ENCODE assay signal across 25 mouse cellular contexts in the genomic region with DNA sequence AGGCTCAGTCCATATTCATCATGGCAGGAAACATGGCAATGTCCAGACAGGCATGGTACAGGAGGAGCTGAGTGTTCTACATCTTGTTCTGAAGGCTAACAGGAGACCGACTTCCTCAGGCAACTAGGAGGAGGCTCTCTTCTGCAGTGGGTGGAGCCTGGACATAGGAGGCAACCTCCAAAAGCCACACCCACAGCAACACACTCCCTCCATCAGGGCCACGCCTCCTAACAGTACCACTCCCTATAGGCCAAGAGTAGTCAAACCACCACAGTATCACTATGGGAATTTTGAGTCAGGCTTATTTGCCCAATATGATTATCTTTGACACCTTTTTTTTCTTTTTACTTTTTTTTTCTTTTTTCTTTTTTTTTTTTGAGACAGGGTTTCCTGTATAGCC. TPM values are rescaled to one million over a fixed set of nuclear protein-coding genes. Genes with fewer than 3 reads are reported as not detected.
DNase-seq lines count a peak whose midpoint lies in the region; ATAC-seq lines count a peak whose summit lies in the region.
"Had no signal": no experiment of that assay in that cellular context is flagged by ENCODE, and none has a peak within 500 bp of the region (broad histone marks: within the 10 kb centered on the region; RNA-seq: fewer than 3 reads in every experiment).

No protein-coding gene starts in this region.

- ATAC-seq in heart, embryonic 12.5 days (ENCODE audit: insufficient number of reproducible peaks, low FRiP score) = peak; percentile 55; the same call in 1 of the 2 replicates
- no peak for ATAC-seq in heart, embryonic 11.5 days (replicated peaks; ENCODE audit: insufficient number of reproducible peaks, low FRiP score, low TSS enrichment)
- peak; percentile 68 for ATAC-seq in megakaryocyte progenitor cell, adult 5-6 weeks (replicated peaks; ENCODE audit: poor library complexity)
- ATAC-seq: intestine, embryonic 15.5 days had no signal

- H3K4me1 ChIP-seq in heart, embryonic 12.5 days (replicated peaks) = no peaks in the 10 kb centered on the region
- no peaks in the 10 kb centered on the region for H3K4me1 ChIP-seq in heart, embryonic 11.5 days (ENCODE audit: control insufficient read depth, insufficient read depth, low read length)
- H3K4me1 ChIP-seq: embryonic facial prominence, embryonic 15.5 days; forebrain, embryonic 12.5 days; hindbrain, embryonic 13.5 days; intestine, embryonic 15.5 days had no signal

- peak; percentile 83 for DNase-seq in ZHBTc4 (ENCODE audit: low read depth, low spot score)
- DNase-seq in induced T-regulatory cell, adult 2 months (ENCODE audit: low read depth) = peak; percentile 29
- no peak for DNase-seq in Muller cell, postnatal 12 days (ENCODE audit: inconsistent ontology term)
- DNase-seq in adrenal gland, postnatal 25 days = no peak
- DNase-seq in lung, postnatal 25 days (ENCODE audit: low spot score) = no peak
- DNase-seq: cerebellum, postnatal 14 days; gastrocnemius, postnatal 10 days; kidney, adult 9 months; kidney, postnatal 36 days; layer of hippocampus, adult 9-11 months; lung, embryonic 14.5 days; lung, postnatal 4 days; retina, postnatal 1 day; thymus, postnatal 14 days had no signal

- 87% methylated on average over 2 of the region's 2 CpGs for WGBS in heart, embryonic 12.5 days
- WGBS in heart, embryonic 11.5 days (ENCODE audit: insufficient replicate concordance) = 97% methylated on average over 2 of the region's 2 CpGs

- no peak overlapping the region for H3K9ac ChIP-seq in heart, embryonic 12.5 days
- H3K9ac ChIP-seq in heart, embryonic 11.5 days (ENCODE audit: low read depth, low read length) = no peak overlapping the region
- H3K9ac ChIP-seq: embryonic facial prominence, embryonic 15.5 days; forebrain, embryonic 12.5 days; hindbrain, embryonic 13.5 days; intestine, embryonic 15.5 days; lung, embryonic 14.5 days had no signal

- no peak overlapping the region for H3K27ac ChIP-seq in heart, embryonic 12.5 days (ENCODE audit: poor library complexity, severe bottlenecking)
- no peak overlapping the region for H3K27ac ChIP-seq in heart, embryonic 11.5 days (ENCODE audit: low read depth, low read length)
- H3K27ac ChIP-seq: embryonic facial prominence, embryonic 15.5 days; forebrain, embryonic 12.5 days; hindbrain, embryonic 13.5 days; intestine, embryonic 15.5 days had no signal

- peaks cover 11% of the 10 kb centered on the region for H3K36me3 ChIP-seq in heart, embryonic 12.5 days
- peaks cover 2% of the 10 kb centered on the region; the same call in 1 of the 2 replicates for H3K36me3 ChIP-seq in heart, embryonic 11.5 days (ENCODE audit: control insufficient read depth, insufficient read depth, low read length)
- H3K36me3 ChIP-seq: intestine, embryonic 15.5 days had no signal

- H3K4me3 ChIP-seq in heart, embryonic 12.5 days = no peak overlapping the region
- no peak overlapping the region for H3K4me3 ChIP-seq in heart, embryonic 11.5 days (ENCODE audit: low read depth, low read length)
- H3K4me3 ChIP-seq: embryonic facial prominence, embryonic 15.5 days; forebrain, embryonic 12.5 days; hindbrain, embryonic 13.5 days; intestine, embryonic 15.5 days had no signal

- H3K4me2 ChIP-seq in heart, embryonic 12.5 days = no peak overlapping the region
- no peak overlapping the region for H3K4me2 ChIP-seq in heart, embryonic 11.5 days
- H3K4me2 ChIP-seq: embryonic facial prominence, embryonic 15.5 days; forebrain, embryonic 12.5 days; hindbrain, embryonic 13.5 days; intestine, embryonic 15.5 days; lung, embryonic 14.5 days; midbrain, embryonic 11.5 days had no signal

- H3K9me3 ChIP-seq in heart, embryonic 12.5 days (replicated peaks) = no peaks in the 10 kb centered on the region
- no peaks in the 10 kb centered on the region for H3K9me3 ChIP-seq in heart, embryonic 11.5 days (replicated peaks; ENCODE audit: control insufficient read depth, low read length)
- H3K9me3 ChIP-seq: embryonic facial prominence, embryonic 15.5 days; forebrain, embryonic 12.5 days; hindbrain, embryonic 13.5 days; intestine, embryonic 15.5 days had no signal

- no peaks in the 10 kb centered on the region for H3K27me3 ChIP-seq in heart, embryonic 12.5 days (replicated peaks)
- no peaks in the 10 kb centered on the region for H3K27me3 ChIP-seq in heart, embryonic 11.5 days (ENCODE audit: control insufficient read depth, insufficient read depth, low read length)
- H3K27me3 ChIP-seq: embryonic facial prominence, embryonic 15.5 days; forebrain, embryonic 12.5 days; hindbrain, embryonic 13.5 days; intestine, embryonic 15.5 days had no signal

RNA-seq across cellular contexts. Expression of a gene that starts 22.1 kb away (rescaled TPM):
- not detected in 2 replicates for polyA plus RNA-seq in heart, embryonic 12.5 days (2016; fragmentation: Nextera tagmentation; extraction: Ambion mirVana)
- polyA plus RNA-seq in heart, embryonic 11.5 days (2014; fragmentation: Nextera tagmentation; extraction: Ambion mirVana) = 0.11 TPM in 1 of 2 replicates, not detected in the other
- 0.10 and 0.12 TPM in 2 replicates for total RNA-seq in megakaryocyte progenitor cell, adult 5-6 weeks (2015)
- 0.37 TPM in 1 of 2 replicates, not detected in the other for total RNA-seq in megakaryocyte progenitor cell, adult 5-6 weeks (2017)
- 2.0 TPM in 1 of 2 replicates, not detected in the other for total RNA-seq in adrenal gland, postnatal 25 days (2021)
- polyA plus RNA-seq: heart, postnatal 0 days; limb, embryonic 11.5 days; neural tube, embryonic 11.5 days had no signal

RNA-seq across cellular contexts. Expression of a gene that starts 27.9 kb away (rescaled TPM):
- polyA plus RNA-seq in heart, embryonic 12.5 days (2016; fragmentation: Nextera tagmentation; extraction: Ambion mirVana) = 17.5 and 19.4 TPM in 2 replicates
- 20.2 and 23.3 TPM in 2 replicates for polyA plus RNA-seq in heart, embryonic 11.5 days (2014; fragmentation: Nextera tagmentation; extraction: Ambion mirVana)
- total RNA-seq in megakaryocyte progenitor cell, adult 5-6 weeks (2015) = 33.8 and 35.8 TPM in 2 replicates
- total RNA-seq in megakaryocyte progenitor cell, adult 5-6 weeks (2017) = 36.9 and 52.4 TPM in 2 replicates
- 20.6 and 21.1 TPM in 2 replicates for total RNA-seq in adrenal gland, postnatal 25 days (2021)

RNA-seq across cellular contexts. Expression of a gene that starts 28.0 kb away (rescaled TPM):
- 91.8 and 92.9 TPM in 2 replicates for polyA plus RNA-seq in heart, embryonic 12.5 days (2016; fragmentation: Nextera tagmentation; extraction: Ambion mirVana)
- polyA plus RNA-seq in heart, embryonic 11.5 days (2014; fragmentation: Nextera tagmentation; extraction: Ambion mirVana) = 87.3 and 91.7 TPM in 2 replicates
- 74.5 and 95.0 TPM in 2 replicates for total RNA-seq in megakaryocyte progenitor cell, adult 5-6 weeks (2015)
- 41.0 and 79.0 TPM in 2 replicates for total RNA-seq in megakaryocyte progenitor cell, adult 5-6 weeks (2017)
- total RNA-seq in adrenal gland, postnatal 25 days (2021) = 48.4 and 53.7 TPM in 2 replicates

Comparison
In these comparisons a context has a peak if more than half of its experiments do, and no peak if none do; other contexts are left out.
1. DNase-seq: peak in ZHBTc4 (single experiment) and induced T-regulatory cell, adult 2 months (single experiment); none in Muller cell, postnatal 12 days (single experiment), adrenal gland, postnatal 25 days (single experiment) and lung, postnatal 25 days (single experiment).